Mouse (Mus musculus) myocyte (in vitro differentiated cells): ENCODE results near the gene Ush1c. TPM values are rescaled to one million over a fixed set of nuclear protein-coding genes. Genes with fewer than 3 reads are reported as not detected.
"Not testable (repeated sequence)": the region's sequence is repeated elsewhere in the genome, so short reads cannot be mapped to it uniquely, and the experiment has no call there.

ENCODE experiments used
- H3K27me3 ChIP-seq: one replicate; pipeline ENCODE4 v1.6.1; 2011; ENCODE audit not compliant: control insufficient read depth, insufficient read depth, insufficient read length
- H3K36me3 ChIP-seq: one replicate; pipeline ENCODE4 v1.6.1; 2011; ENCODE audit not compliant: control insufficient read depth, insufficient read depth
- H3K4me2 ChIP-seq: one replicate; pipeline ENCODE4 v1.6.1; 2011; ENCODE audit warnings: low read depth, control low read depth
- H3K4me3 ChIP-seq: one replicate; pipeline ENCODE4 v1.5.1; 2011; ENCODE audit warnings: mild to moderate bottlenecking, control low read depth, moderate library complexity
- H3K79me2 ChIP-seq: one replicate; pipeline ENCODE4 v1.6.1; 2011; ENCODE audit not compliant: control insufficient read depth, insufficient read depth
- H3ac ChIP-seq: one replicate; pipeline ENCODE4 v1.6.1; 2011; ENCODE audit not compliant: control insufficient read depth, insufficient read length
- CEBPB ChIP-seq: IDR thresholded peaks from 2 replicates; pipeline ENCODE4 v1.6.1; 2011; ENCODE audit warnings: mild to moderate bottlenecking, moderate library complexity; ENCODE audit not compliant: poor library complexity, insufficient read depth, severe bottlenecking
- E2F4 ChIP-seq: IDR thresholded peaks from one replicate; pipeline ENCODE4 v1.6.1; 2011; ENCODE audit warnings: mild to moderate bottlenecking, control low read depth, moderate library complexity; ENCODE audit not compliant: insufficient read depth
- MAX ChIP-seq: IDR thresholded peaks from one replicate; pipeline ENCODE4 v1.6.1; 2011; ENCODE audit warnings: low read depth, mild to moderate bottlenecking, control low read depth
- MYOD1 ChIP-seq, 3 experiments: IDR thresholded peaks; one replicate each; pipeline ENCODE4 v1.6.1; 2011; ENCODE audit warnings: control low read depth in 2 of 3, low read depth in 2 of 3, mild to moderate bottlenecking in 2 of 3, moderate library complexity in 1 of 3; ENCODE audit not compliant: insufficient read length in 2 of 3, control insufficient read depth in 1 of 3
- MYOG ChIP-seq, 3 experiments: IDR thresholded peaks; one replicate each; pipeline ENCODE4 v1.6.1; 2011; ENCODE audit warnings: control low read depth in 2 of 3, low read depth in 2 of 3, mild to moderate bottlenecking in 2 of 3; ENCODE audit not compliant: insufficient read length in 2 of 3, control insufficient read depth in 1 of 3, insufficient read depth in 1 of 3
- POLR2A ChIP-seq: IDR thresholded peaks from one replicate; pipeline ENCODE4 v1.6.1; 2011; ENCODE audit warnings: low read depth, mild to moderate bottlenecking, control low read depth, moderate library complexity; ENCODE audit not compliant: insufficient read length
- POLR2AphosphoS2 ChIP-seq: IDR thresholded peaks from one replicate; pipeline ENCODE4 v1.6.1; 2011; ENCODE audit warnings: low read depth, control low read depth; ENCODE audit not compliant: insufficient read length
- REST ChIP-seq: IDR thresholded peaks from one replicate; pipeline ENCODE4 v1.6.1; 2011; ENCODE audit warnings: mild to moderate bottlenecking, control low read depth, moderate library complexity; ENCODE audit not compliant: insufficient read depth, insufficient read length
- SRF ChIP-seq: IDR thresholded peaks from one replicate; pipeline ENCODE4 v1.6.1; 2011; ENCODE audit warnings: low read depth; ENCODE audit not compliant: control insufficient read depth, insufficient read length
- TCF12 ChIP-seq: IDR thresholded peaks from one replicate; pipeline ENCODE4 v1.6.1; 2011; ENCODE audit warnings: mild to moderate bottlenecking, control low read depth; ENCODE audit not compliant: poor library complexity, insufficient read depth, severe bottlenecking
- TCF3 ChIP-seq: IDR thresholded peaks from one replicate; pipeline ENCODE4 v1.6.1; 2011; ENCODE audit warnings: low read depth, control low read depth; ENCODE audit not compliant: insufficient read length
- USF1 ChIP-seq: IDR thresholded peaks from one replicate; pipeline ENCODE4 v1.6.1; 2011; ENCODE audit warnings: low read depth, mild to moderate bottlenecking, control low read depth, moderate library complexity
- polyA plus RNA-seq: library from polyadenylated mRNA; unstranded; fragments of >200 nt; fragmentation: generic; extraction: Trizol; gene quantifications from one replicate; pipeline ENCODE4 v1.2.1, GENCODE M21; 2012; ENCODE audit warnings: missing spikeins

The Ush1c gene
- polyA plus RNA-seq, 1 experiment: not detected

DNA sequence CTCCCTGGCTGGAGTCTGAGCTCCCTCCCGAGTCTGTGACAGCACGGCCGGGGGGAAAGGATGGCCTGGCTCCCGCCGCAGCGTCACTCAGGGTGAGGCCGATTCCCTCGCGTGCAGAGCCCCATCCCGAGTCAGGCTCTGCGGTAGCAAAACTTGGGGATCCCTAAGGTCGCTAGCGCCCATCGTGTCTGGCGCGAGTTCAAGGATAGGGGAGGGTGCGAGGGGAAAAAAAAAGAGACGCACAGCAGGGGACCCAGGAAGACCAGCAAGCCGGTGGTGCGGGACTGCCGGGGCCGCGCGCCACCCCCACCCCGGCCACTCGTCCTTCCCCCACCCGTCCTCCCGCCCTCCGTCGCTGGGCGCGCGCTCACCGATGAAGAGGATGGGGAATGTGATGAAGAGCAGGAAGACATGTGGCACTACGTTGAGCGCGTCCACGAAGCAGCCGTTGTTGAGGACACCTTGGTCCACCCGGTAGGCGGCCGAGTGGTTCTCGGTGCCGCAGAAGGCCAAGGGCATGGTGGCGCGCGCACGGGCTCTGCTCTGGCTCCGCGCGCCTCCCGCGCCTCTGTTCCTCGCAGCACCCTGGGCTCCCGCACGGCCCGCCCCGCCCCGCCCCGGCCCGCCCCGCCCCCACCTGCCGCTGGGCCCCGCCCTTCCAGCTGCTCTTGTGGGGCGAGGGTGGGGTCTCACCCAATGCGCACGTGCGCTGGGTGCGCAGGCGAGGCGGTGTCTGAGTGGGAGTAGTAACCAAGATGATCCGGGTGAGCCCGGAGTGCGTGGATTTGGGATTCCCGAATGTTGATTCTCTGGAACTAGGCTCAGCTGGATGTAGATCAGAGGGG, 58.6 kb downstream of the Ush1c start, which contains the start of gene Abcc8:
TSS of gene Abcc8 (minus strand) at position 603 of the 845 bp plus-strand sequence.
- H3K79me2 ChIP-seq: no peaks in the 10 kb centered on the region
- TF ChIP-seq POLR2AphosphoS2 (no peak), USF1 (no peak), SRF (no peak), MYOD1 (IDR thresholded peaks at IDR 0.05; ENCODE audit: control insufficient read depth in 1 of 3, insufficient read length in 2 of 3, low read depth in 2 of 3) (no peak)
- no peak within 1 kb of the TSS for H3K4me3 ChIP-seq
- peaks cover 60% of the 10 kb centered on the region for H3K27me3 ChIP-seq
- no peak within 1 kb of the TSS for H3ac ChIP-seq
- no peak within 1 kb of the TSS for H3K4me2 ChIP-seq
- H3K36me3 ChIP-seq: no peaks in the 10 kb centered on the region

DNA sequence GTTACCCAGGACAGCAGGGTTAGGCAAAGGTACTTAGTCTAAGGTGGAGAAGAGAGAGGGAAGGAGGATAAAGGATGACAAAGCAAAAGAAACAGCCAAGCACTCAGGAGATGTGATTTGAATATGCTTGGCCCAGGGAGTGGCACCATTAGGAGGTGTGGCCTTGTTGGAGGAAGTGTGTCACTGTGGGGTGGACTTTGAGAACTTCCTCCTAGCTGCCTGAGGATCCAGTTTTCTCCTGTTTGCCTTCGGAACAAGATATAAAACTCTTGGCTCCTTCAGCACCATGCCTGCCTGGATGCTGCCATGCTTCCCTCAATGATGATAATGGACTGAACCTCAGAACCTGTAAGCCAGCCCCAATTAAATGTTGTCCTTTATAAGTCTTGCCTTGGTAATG, 69.3 kb downstream of the Ush1c start:
- peaks cover 43% of the 10 kb centered on the region for H3K27me3 ChIP-seq
- not testable (repeated sequence) for H3K4me2 ChIP-seq, H3ac ChIP-seq, H3K79me2 ChIP-seq, H3K4me3 ChIP-seq, H3K36me3 ChIP-seq

DNA sequence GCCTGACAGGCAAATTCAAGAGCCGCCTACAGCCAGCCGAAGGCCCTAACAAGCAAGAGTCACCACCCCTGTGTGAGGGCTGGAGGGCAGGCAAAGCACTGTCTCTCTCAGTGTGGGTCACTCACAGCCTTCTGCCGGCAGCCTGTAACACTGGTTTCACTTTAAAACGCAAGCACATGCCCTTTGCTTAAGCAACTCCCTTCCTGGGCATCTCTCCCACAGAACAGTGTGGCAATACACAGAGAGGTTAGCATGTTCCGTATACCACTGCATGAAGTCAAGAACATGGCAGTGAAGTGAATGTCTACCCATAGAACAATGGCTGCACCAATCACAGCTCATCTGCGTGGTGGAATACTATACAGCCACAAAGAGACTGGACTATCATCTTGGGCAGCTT, 69.9 kb downstream of the Ush1c start:
- Histone ChIP-seq H3K79me2 (no peaks in the 10 kb centered on the region), H3K27me3 (peaks cover 42% of the 10 kb centered on the region), H3ac (no peak overlapping the region), H3K4me2 (no peak overlapping the region), H3K36me3 (no peaks in the 10 kb centered on the region), H3K4me3 (no peak overlapping the region)
- TF ChIP-seq TCF12: no peak
- TF ChIP-seq MYOG (IDR thresholded peaks at IDR 0.05; ENCODE audit: control insufficient read depth in 1 of 3, insufficient read depth in 1 of 3, insufficient read length in 2 of 3, low read depth in 2 of 3): no peak
- no peak for TF ChIP-seq E2F4
- TF ChIP-seq MYOD1 (IDR thresholded peaks at IDR 0.05; ENCODE audit: control insufficient read depth in 1 of 3, insufficient read length in 2 of 3, low read depth in 2 of 3): no peak
- TF ChIP-seq TCF3: no peak
- no peak for TF ChIP-seq POLR2A
- TF ChIP-seq POLR2AphosphoS2: no peak
- TF ChIP-seq REST: no peak
- no peak for TF ChIP-seq CEBPB
- TF ChIP-seq SRF: no peak
- TF ChIP-seq USF1: no peak
- no peak for TF ChIP-seq MAX

DNA sequence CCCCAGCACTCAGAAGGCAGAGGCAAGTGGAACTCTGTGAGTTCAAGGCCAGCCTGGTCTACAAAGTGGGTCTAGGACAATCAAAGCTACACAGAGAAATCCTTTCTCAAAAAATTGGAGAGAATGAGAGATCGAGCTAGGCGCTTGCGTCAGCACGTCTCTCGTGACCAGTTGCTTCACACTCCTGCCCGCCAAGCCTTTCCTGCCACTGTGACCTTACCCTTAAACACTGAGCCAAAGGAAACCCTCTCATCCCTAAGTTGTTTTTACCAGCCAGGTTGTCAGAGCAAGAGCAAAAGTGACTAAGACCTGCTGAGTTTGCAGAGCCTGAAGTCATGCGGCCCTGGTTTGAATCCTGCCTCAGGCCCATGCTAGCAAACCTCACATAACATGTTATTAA, 70.4 kb downstream of the Ush1c start:
- TF ChIP-seq POLR2A: no peak
- TF ChIP-seq USF1: no peak
- no peak for TF ChIP-seq MYOD1 (IDR thresholded peaks at IDR 0.05; ENCODE audit: control insufficient read depth in 1 of 3, insufficient read length in 2 of 3, low read depth in 2 of 3)
- TF ChIP-seq CEBPB: no peak
- no peak for TF ChIP-seq E2F4
- TF ChIP-seq TCF12: no peak
- TF ChIP-seq MYOG (IDR thresholded peaks at IDR 0.05; ENCODE audit: control insufficient read depth in 1 of 3, insufficient read depth in 1 of 3, insufficient read length in 2 of 3, low read depth in 2 of 3): no peak
- no peak for TF ChIP-seq MAX
- TF ChIP-seq REST: no peak
- TF ChIP-seq SRF: no peak
- TF ChIP-seq TCF3: no peak
- no peak overlapping the region for H3K4me3 ChIP-seq
- H3ac ChIP-seq: no peak overlapping the region
- no peak overlapping the region for H3K4me2 ChIP-seq
- H3K79me2 ChIP-seq: no peaks in the 10 kb centered on the region
- peaks cover 42% of the 10 kb centered on the region for H3K27me3 ChIP-seq
- no peaks in the 10 kb centered on the region for H3K36me3 ChIP-seq

DNA sequence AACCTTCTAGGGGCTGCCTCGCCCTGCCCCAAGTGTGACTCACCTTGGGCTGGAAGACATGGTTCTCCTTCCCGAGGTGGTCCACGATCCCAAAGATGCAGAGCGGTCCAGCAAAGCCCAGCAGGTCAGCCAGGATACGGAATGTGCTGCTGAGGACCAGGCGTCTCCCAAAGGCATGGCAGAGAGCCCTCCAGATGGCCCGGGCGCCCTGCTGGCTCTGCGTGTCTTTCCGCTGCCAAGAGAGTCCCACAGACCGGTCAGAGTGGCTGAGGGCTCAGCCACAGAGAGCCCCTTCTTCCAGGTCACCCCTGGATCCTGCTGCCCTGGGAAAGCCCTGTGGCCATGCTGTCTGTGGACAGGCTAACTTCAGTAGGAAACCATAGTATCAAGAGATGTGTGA, 72.4 kb downstream of the Ush1c start:
- no peaks in the 10 kb centered on the region for H3K79me2 ChIP-seq
- TF ChIP-seq MAX (no peak), CEBPB (no peak), TCF12 (no peak), USF1 (no peak), SRF (no peak), MYOG (IDR thresholded peaks at IDR 0.05; ENCODE audit: control insufficient read depth in 1 of 3, insufficient read depth in 1 of 3, insufficient read length in 2 of 3, low read depth in 2 of 3) (no peak), TCF3 (no peak), POLR2A (no peak), E2F4 (no peak), POLR2AphosphoS2 (no peak), REST (no peak), MYOD1 (IDR thresholded peaks at IDR 0.05; ENCODE audit: control insufficient read depth in 1 of 3, insufficient read length in 2 of 3, low read depth in 2 of 3) (no peak)
- H3K4me3 ChIP-seq: no peak overlapping the region
- peaks cover 47% of the 10 kb centered on the region for H3K27me3 ChIP-seq
- no peak overlapping the region for H3K4me2 ChIP-seq
- no peak overlapping the region for H3ac ChIP-seq
- no peaks in the 10 kb centered on the region for H3K36me3 ChIP-seq
